8 mouse cellular contexts compared by ENCODE assay signal in the genomic region with DNA sequence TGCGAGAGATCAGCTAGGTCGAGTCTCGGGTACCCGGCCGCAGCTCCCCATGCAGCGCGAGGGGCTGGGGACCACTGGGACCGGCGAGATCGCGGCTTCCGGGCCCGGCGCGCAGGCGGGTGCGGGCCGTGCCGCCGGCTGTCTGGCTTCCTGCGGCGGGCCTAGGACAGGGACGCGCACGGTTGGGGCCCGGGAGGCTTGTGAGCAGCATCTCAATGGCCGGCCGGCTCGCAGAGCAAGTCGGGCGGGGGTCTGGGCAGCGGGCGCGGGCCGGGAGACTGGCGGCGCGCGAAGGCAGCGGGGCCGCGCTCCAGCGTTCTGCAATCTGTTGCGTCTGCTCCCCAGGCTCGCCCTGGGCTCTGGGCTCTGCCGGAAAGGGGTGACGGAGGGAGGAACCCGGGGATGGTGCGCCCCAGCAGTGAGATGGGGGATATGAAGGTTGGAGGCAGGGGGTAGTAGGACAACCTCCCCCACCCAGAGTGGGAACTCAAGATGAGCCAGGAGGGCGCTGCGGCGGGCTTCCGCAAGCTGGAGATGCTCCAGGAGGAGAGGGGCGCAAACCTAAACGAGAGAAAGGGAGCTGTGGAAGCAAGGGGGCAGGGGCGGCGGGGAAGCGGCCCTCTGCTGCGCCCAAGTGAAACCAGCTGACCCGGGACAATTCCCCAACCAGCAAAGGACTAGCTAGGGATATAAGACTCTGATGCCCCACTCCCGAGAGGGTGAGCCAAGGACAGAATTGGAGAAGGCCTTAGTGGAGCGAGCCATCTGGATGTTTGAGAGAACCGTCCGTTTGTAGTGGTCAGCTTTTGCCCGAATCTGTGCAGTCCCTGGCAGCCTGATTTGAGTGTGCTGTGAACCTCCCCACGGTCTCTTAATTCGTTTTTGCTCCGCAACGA. TPM values are rescaled to one million over a fixed set of nuclear protein-coding genes. Genes with fewer than 3 reads are reported as not detected.
A peak's percentile ranks its signal among the peaks of the same experiment; 100 is the strongest.
DNase-seq lines count a peak whose midpoint lies in the region; ATAC-seq and TF ChIP-seq lines count a peak whose summit lies in the region.

No protein-coding gene starts in this region.

- peaks cover 76% of the 10 kb centered on the region for H3K27me3 ChIP-seq in lung, embryonic 15.5 days
- peaks cover 66% of the 10 kb centered on the region for H3K27me3 ChIP-seq in forebrain, embryonic 13.5 days
- peaks cover 97% of the 10 kb centered on the region for H3K27me3 ChIP-seq in limb, embryonic 10.5 days (ENCODE audit: low read depth, poor library complexity, severe bottlenecking)

- H3K4me2 ChIP-seq in lung, embryonic 15.5 days = peak overlapping the region; percentile 96
- peak overlapping the region; percentile 99 for H3K4me2 ChIP-seq in forebrain, embryonic 13.5 days

- H3K9ac ChIP-seq in lung, embryonic 15.5 days = peak overlapping the region; percentile 25; the same call in 1 of the 2 replicates
- peak overlapping the region; percentile 68 for H3K9ac ChIP-seq in forebrain, embryonic 13.5 days

- TF ChIP-seq POLR2A in olfactory bulb, adult 2 months (IDR thresholded peaks at IDR 0.05; ENCODE audit: insufficient read depth, low read depth, low read length) = no peak

- DNase-seq in adrenal gland, adult 2 months = peak; percentile 10
- DNase-seq in adrenal gland, postnatal 25 days = no peak
- no peak for DNase-seq in lung, postnatal 10 days
- peak; percentile 69 for DNase-seq in limb, embryonic 10.5 days (ENCODE audit: low spot score)
- no peak for DNase-seq in ovary, postnatal 10 days (ENCODE audit: low spot score)

- peak; percentile 13; the same call in 1 of the 2 replicates for ATAC-seq in lung, embryonic 15.5 days (ENCODE audit: borderline replicate concordance, extremely low read depth, low FRiP score, low TSS enrichment)
- ATAC-seq in forebrain, embryonic 13.5 days = peak; percentile 28

- H3K4me3 ChIP-seq in lung, embryonic 15.5 days = peak overlapping the region; percentile 49
- peak overlapping the region; percentile 64 for H3K4me3 ChIP-seq in forebrain, embryonic 13.5 days
- H3K4me3 ChIP-seq in limb, embryonic 10.5 days = peak overlapping the region; percentile 63
- H3K4me3 ChIP-seq in olfactory bulb, adult 2 months (ENCODE audit: insufficient read depth, low read depth, low read length) = peak overlapping the region; percentile 54

- H3K36me3 ChIP-seq in lung, embryonic 15.5 days = no peaks in the 10 kb centered on the region
- no peaks in the 10 kb centered on the region for H3K36me3 ChIP-seq in forebrain, embryonic 13.5 days (ENCODE audit: poor library complexity, severe bottlenecking)
- H3K36me3 ChIP-seq in limb, embryonic 10.5 days = no peaks in the 10 kb centered on the region

- H3K4me1 ChIP-seq in lung, embryonic 15.5 days = peaks cover 30% of the 10 kb centered on the region
- H3K4me1 ChIP-seq in forebrain, embryonic 13.5 days = peaks cover 31% of the 10 kb centered on the region
- peaks cover 38% of the 10 kb centered on the region for H3K4me1 ChIP-seq in limb, embryonic 10.5 days
- peaks cover 32% of the 10 kb centered on the region for H3K4me1 ChIP-seq in olfactory bulb, adult 2 months (ENCODE audit: control insufficient read depth, insufficient read depth, low read length)

- TF ChIP-seq CTCF in olfactory bulb, adult 2 months (IDR thresholded peaks at IDR 0.05; ENCODE audit: insufficient read depth, low read depth, low read length) = no peak

- no peak overlapping the region for H3K27ac ChIP-seq in lung, embryonic 15.5 days
- no peak overlapping the region for H3K27ac ChIP-seq in forebrain, embryonic 13.5 days
- peak overlapping the region; percentile 58 for H3K27ac ChIP-seq in limb, embryonic 10.5 days
- H3K27ac ChIP-seq in olfactory bulb, adult 2 months (ENCODE audit: insufficient read depth, low read depth, low read length) = no peak overlapping the region

- no peaks in the 10 kb centered on the region for H3K9me3 ChIP-seq in lung, embryonic 15.5 days
- H3K9me3 ChIP-seq in forebrain, embryonic 13.5 days (replicated peaks) = no peaks in the 10 kb centered on the region
- H3K9me3 ChIP-seq in limb, embryonic 10.5 days (replicated peaks) = no peaks in the 10 kb centered on the region

- 1% methylated on average over 68 of the region's 69 CpGs for WGBS in lung, embryonic 15.5 days
- 1% methylated on average over 56 of the region's 69 CpGs for WGBS in forebrain, embryonic 13.5 days
- 2% methylated on average over 69 of the region's 69 CpGs for WGBS in limb, embryonic 10.5 days
- 5% methylated on average over 69 of the region's 69 CpGs for WGBS in olfactory bulb, adult 2 months

RNA-seq across cellular contexts. Expression of a gene that starts 0.9 kb away (rescaled TPM):
- under 1 TPM; 0.62 to 0.72 TPM for total RNA-seq in adrenal gland, adult 2 months (2021)
- polyA plus RNA-seq in adrenal gland, adult 2 months (2012; rRNA removed) = 1.8 and 2.0 TPM in 2 replicates
- total RNA-seq in adrenal gland, postnatal 25 days (2021) = 0.33 and 1.3 TPM in 2 replicates
- polyA plus RNA-seq in lung, embryonic 15.5 days (2015; fragmentation: Nextera tagmentation; extraction: Ambion mirVana) = 0.11 and 0.12 TPM in 2 replicates
- 0.36 and 0.67 TPM in 2 replicates for polyA plus RNA-seq in forebrain, embryonic 13.5 days (2015; fragmentation: Nextera tagmentation; extraction: Ambion mirVana)
- polyA plus RNA-seq in limb, embryonic 10.5 days (2016; fragmentation: Nextera tagmentation; extraction: Ambion mirVana) = 0.50 and 0.55 TPM in 2 replicates
- not detected in 2 replicates for polyA plus RNA-seq in olfactory bulb, adult 2 months (2012; ENCODE audit: insufficient read depth, insufficient read length, low replicate concordance, missing spikeins)

Comparison
In these comparisons a context has a peak if more than half of its experiments do, and no peak if none do; other contexts are left out.
1. DNase-seq: peak in adrenal gland, adult 2 months (single experiment) and limb, embryonic 10.5 days (single experiment); none in adrenal gland, postnatal 25 days (single experiment), lung, postnatal 10 days (single experiment) and ovary, postnatal 10 days (single experiment).
2. Peak in every context shown above with its lines, with median percentiles within 50 percentile points of each other: H3K4me3 ChIP-seq.